Mouse (Mus musculus) neural tube, embryonic 12.5 days (tissue): ENCODE measurements around the gene Cpm. TPM values are rescaled to one million over a fixed set of nuclear protein-coding genes. Genes with fewer than 3 reads are reported as not detected.

Experiments used
- ATAC-seq: fragments of 200-750 bp; cut with Nextera tagmentation; 2 replicates; pipeline ENCODE4 v1.8.0; 2017; ENCODE audit warnings: low read depth, mild to moderate bottlenecking, moderate TSS enrichment, moderate library complexity; ENCODE audit not compliant: low FRiP score
- H3K27ac ChIP-seq: fragments of 300-500 bp; sonication (generic); 2 replicates; pipeline ENCODE4 v1.5.1; 2016
- H3K27me3 ChIP-seq: fragments of 300-500 bp; sonication (generic); replicated peaks from 2 replicates; pipeline ENCODE4 v1.6.1; 2016; ENCODE audit warnings: mild to moderate bottlenecking
- H3K36me3 ChIP-seq: fragments of 300-500 bp; sonication (generic); 2 replicates; pipeline ENCODE4 v1.6.1; 2016; ENCODE audit warnings: mild to moderate bottlenecking
- H3K4me1 ChIP-seq: fragments of 300-500 bp; sonication (generic); 2 replicates; pipeline ENCODE4 v1.6.1; 2016
- H3K4me2 ChIP-seq: fragments of 300-500 bp; sonication (generic); replicated peaks from 2 replicates; pipeline ENCODE4 v1.6.1; 2016; ENCODE audit warnings: mild to moderate bottlenecking
- H3K4me3 ChIP-seq: fragments of 300-500 bp; sonication (generic); 2 replicates; pipeline ENCODE4 v1.5.1; 2016
- H3K9ac ChIP-seq: fragments of 300-500 bp; sonication (generic); 2 replicates; pipeline ENCODE4 v1.6.1; 2016; ENCODE audit warnings: mild to moderate bottlenecking
- H3K9me3 ChIP-seq: fragments of 300-500 bp; sonication (generic); 2 replicates; pipeline ENCODE4 v1.6.1; 2016; ENCODE audit warnings: mild to moderate bottlenecking
- WGBS: fragments of 180-500 bp; shearing (Covaris S2); methylation state at CpG from one replicate; pipeline ENCODE4 v1.1.7; 2016; 5-methylcytosine and 5-hydroxymethylcytosine counted together
- polyA plus RNA-seq: library from polyadenylated mRNA; unstranded; fragments of >200 nt; fragmentation: Nextera tagmentation; extraction: Ambion mirVana; gene quantifications from 2 replicates; pipeline ENCODE4 v1.2.1, GENCODE M21; 2016

Cpm gene
- polyA plus RNA-seq, 1 experiment from 2014 or later, result 10.0 TPM

DNA sequence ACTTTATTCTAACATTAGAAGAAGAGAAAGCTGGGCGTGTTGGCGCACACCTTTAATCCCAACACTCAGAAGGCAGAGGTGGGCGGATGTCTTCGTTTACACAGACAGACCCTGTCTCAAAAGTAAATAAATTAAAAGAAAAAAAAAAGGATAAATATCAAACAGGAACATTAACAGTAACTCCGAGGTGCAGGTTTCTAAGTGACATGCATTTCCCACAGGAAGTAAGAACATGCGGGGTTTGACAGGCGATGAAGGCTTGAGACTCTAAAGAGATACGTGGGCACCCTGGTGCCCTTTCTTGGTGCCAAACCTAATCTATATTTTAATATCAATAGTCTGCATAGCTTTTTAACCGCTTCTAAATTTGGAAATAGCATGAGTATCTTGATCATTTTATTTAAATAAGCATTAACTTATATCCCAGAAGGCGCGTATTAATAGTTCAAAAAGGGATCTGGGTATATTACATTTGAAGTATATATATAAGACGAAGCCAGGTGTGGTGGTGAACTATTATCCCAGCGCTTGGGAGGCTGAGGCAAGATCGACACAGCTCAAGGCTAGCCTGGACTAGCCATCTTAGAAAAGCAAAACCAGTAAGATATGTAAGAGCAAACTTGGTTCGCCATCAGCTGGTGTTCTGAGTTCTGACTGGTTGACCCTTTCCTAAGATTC lies 56.0 kb downstream of the Cpm start:
- no peak for ATAC-seq
- H3K9ac ChIP-seq, result no peak overlapping the region
- H3K9me3 ChIP-seq, result no peaks in the 10 kb centered on the region
- H3K27me3 ChIP-seq, result no peaks in the 10 kb centered on the region
- peaks cover 20% of the 10 kb centered on the region for H3K36me3 ChIP-seq
- no peak overlapping the region for H3K4me2 ChIP-seq
- 93% methylated on average over 15 of the region's 15 CpGs for WGBS
- H3K27ac ChIP-seq, result no peak overlapping the region
- no peaks in the 10 kb centered on the region for H3K4me1 ChIP-seq
- H3K4me3 ChIP-seq, result no peak overlapping the region

DNA sequence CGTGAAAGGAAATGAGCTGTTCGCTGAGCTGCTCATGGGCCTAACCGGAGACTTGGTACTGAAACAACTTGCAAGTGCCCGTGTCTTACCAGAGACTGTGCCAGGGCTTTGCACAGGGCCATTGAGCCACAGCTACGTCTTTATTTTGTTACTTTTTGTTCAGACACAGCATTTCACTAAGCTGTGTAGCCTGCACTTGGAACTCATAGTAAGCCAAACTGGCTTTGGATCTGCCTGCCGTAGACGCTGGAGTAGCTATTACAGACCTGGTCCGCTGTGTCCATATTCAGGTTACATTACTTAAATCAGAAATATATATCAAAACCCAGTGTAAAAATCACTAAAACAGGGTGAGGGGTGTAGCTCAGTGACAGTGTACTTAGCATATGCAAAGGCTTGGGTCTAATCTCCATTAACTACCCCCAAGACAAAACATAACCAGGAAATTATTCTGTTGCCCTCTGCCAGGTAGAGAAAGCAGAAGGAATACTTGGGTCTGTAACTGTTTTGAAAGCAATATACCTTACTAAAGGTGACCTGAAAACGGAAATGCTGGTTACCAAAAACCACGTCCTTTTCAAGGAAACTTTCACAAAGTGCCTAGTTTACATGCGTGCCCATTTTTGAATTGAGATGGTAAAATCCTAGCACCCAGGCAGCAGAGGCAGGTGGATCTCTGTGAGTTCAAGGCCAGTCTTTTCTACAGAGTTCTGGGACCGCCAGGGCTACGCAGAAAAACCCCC lies 56.7 kb downstream of the Cpm start:
- 93% methylated on average over 13 of the region's 13 CpGs for WGBS
- Histone ChIP-seq H3K27me3 (no peaks in the 10 kb centered on the region), H3K4me1 (no peaks in the 10 kb centered on the region), H3K4me3 (no peak overlapping the region), H3K36me3 (peaks cover 27% of the 10 kb centered on the region), H3K27ac (no peak overlapping the region), H3K9ac (no peak overlapping the region), H3K9me3 (no peaks in the 10 kb centered on the region), H3K4me2 (no peak overlapping the region)
- no peak for ATAC-seq

DNA sequence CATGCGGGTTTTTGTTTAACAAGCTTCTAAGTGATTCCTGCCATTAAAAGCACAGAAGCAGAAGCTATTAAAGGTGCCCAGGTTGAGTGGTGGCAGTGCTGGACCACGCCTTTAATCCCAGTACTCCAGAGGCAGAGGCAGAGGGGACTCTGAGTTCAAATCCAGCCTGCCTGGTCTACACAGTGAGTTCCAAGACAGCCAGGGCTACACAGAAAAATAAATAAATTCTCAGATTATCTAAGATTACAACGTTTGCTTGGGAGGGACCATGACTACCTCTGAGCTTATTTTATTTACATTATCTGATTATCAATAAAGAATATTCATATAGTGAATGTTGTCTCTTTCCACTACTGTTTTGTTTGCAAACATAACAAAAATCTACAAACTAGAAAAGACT lies 57.7 kb downstream of the Cpm start:
- H3K9me3 ChIP-seq, result no peaks in the 10 kb centered on the region
- H3K27me3 ChIP-seq, result no peaks in the 10 kb centered on the region
- H3K4me2 ChIP-seq, result no peak overlapping the region
- peaks cover 35% of the 10 kb centered on the region for H3K36me3 ChIP-seq
- no peak overlapping the region for H3K4me3 ChIP-seq
- ATAC-seq, result no peak
- no peak overlapping the region for H3K27ac ChIP-seq
- WGBS, result 81% methylated on average over 3 of the region's 3 CpGs
- no peak overlapping the region for H3K9ac ChIP-seq
- H3K4me1 ChIP-seq, result no peaks in the 10 kb centered on the region

DNA sequence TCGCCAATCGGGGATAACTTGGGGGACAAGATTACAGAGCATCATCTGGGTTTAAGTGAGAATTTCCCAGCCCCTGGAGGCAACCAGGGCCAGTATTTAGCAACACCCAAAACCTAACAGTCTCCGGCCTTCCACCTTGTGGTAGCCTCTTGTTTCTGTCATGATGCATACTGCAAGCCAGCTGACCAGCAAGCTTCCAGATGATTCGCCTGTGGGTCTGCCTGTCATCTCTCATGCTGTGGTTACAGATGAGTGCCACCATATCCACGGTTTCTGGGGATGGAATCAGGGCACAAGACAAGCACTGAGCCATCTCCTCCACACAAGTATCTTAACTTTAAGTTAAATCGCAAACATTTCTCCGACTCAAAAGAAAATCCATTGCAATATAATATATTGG lies 58.3 kb downstream of the Cpm start:
- ATAC-seq, result no peak

DNA sequence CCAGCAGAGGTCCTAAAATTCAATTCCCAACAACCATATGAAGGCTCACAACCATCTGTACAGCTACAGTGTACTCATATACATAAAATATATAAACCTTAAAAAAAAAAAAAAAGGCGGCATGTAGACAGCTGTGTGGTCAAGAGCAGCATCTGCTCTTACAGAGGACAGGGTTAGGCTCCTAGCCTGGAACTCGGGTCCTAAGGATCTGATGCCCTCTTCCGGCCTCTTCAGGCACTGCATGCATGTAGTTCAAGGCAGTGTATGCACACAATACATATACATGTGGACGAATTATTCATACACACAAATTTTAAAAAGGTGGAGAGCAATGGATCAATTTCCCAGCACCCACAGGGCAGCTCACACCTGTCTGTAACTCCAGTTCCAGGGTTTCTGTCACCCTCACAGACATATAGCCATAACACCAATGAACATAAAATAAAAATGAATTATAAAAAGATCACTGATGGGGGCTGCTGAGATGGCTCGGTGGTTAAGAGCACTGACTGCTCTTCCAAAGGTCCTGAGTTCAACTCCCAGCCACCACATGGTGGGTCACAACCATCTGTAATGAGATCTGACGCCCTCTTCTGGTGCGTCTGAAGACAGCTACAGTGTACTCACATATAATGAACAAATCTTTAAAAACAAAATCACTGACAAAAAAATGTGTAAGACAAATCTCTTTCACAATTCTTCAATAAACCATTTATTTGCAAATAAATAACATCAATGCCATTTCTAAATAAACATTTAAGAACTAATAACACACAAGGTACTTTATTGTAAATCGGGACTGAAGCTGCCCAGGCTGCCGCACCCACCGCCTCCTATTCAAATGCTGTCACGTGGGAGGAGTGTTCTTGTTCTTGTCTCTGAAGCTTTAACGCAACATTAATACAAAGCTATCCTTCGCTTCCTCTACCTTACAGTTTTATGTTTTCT lies 59.2 kb downstream of the Cpm start:
- no peak overlapping the region for H3K4me2 ChIP-seq
- H3K36me3 ChIP-seq, result peaks cover 46% of the 10 kb centered on the region
- no peak overlapping the region for H3K27ac ChIP-seq
- 87% methylated on average over 13 of the region's 13 CpGs for WGBS
- H3K9me3 ChIP-seq, result no peaks in the 10 kb centered on the region
- ATAC-seq, result peak; percentile 37; the same call in 1 of the 2 replicates
- H3K4me3 ChIP-seq, result no peak overlapping the region
- no peaks in the 10 kb centered on the region for H3K4me1 ChIP-seq
- no peak overlapping the region for H3K9ac ChIP-seq
- H3K27me3 ChIP-seq, result no peaks in the 10 kb centered on the region

More for the DNA sequence above, 58.3 kb downstream of the Cpm start:
- no peak overlapping the region for H3K4me3 ChIP-seq
- H3K9ac ChIP-seq, result no peak overlapping the region
- no peaks in the 10 kb centered on the region for H3K9me3 ChIP-seq
- no peaks in the 10 kb centered on the region for H3K4me1 ChIP-seq
- H3K4me2 ChIP-seq, result no peak overlapping the region
- WGBS, result 89% methylated on average over 7 of the region's 7 CpGs
- H3K27me3 ChIP-seq, result no peaks in the 10 kb centered on the region
- no peak overlapping the region for H3K27ac ChIP-seq
- H3K36me3 ChIP-seq, result peaks cover 40% of the 10 kb centered on the region

DNA sequence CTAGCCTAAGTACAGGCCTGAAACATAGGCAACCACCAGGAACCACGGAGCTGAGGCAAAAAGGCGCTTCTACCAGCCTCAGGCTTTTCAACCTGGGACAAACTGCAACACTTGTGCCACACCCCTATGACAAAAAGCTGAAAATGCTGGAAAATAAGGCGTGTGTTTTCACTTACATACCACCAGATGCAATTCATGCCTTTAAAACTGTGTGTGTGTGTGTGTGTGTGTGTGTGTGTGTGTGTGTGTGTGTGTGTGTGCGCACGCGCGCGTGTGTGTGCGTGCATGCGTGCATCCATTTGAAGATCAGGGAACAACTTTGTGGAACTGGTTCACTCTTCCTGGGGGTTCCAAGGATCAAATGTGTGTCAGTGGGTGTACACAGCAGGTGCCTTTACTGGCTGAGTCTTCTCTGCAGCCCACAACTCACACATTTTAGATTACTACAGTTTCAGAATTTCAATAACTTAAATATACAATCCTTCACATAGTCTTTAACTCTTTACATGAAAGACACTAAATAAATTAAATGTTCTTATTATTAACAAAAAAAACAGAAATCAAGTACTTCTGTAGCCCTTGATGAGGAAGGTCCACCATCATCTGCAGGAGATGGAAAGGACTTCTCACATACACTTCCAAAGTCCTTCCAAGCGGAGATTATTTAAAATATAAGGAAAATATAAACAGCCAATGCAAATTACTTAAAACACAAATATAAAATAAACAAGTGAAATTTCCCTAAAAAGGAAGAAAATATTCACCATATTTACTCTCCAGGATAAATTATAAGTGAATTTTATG lies 60.2 kb downstream of the Cpm start:
- WGBS, result 93% methylated on average over 11 of the region's 11 CpGs
- no peaks in the 10 kb centered on the region for H3K27me3 ChIP-seq
- H3K4me2 ChIP-seq, result no peak overlapping the region
- no peak overlapping the region for H3K4me3 ChIP-seq
- no peak overlapping the region for H3K27ac ChIP-seq
- no peaks in the 10 kb centered on the region for H3K9me3 ChIP-seq
- H3K9ac ChIP-seq, result no peak overlapping the region
- no peaks in the 10 kb centered on the region for H3K4me1 ChIP-seq
- peaks cover 53% of the 10 kb centered on the region for H3K36me3 ChIP-seq
- no peak for ATAC-seq

DNA sequence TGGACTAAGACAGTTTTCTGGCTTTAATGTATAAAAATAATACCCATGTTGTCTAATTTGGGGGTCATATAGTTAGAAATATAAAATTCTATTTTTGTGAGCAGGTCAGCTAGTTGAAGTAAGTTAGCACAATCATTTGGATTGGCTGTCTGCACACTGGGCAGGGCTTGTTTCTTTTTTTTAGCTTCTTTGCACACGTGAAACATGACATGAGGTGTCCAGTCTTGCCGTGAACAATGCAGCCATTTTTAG lies 60.7 kb downstream of the Cpm start:
- Histone ChIP-seq H3K36me3 (peaks cover 58% of the 10 kb centered on the region), H3K27ac (no peak overlapping the region), H3K9ac (no peak overlapping the region), H3K4me3 (no peak overlapping the region), H3K9me3 (no peaks in the 10 kb centered on the region), H3K4me1 (no peaks in the 10 kb centered on the region), H3K27me3 (no peaks in the 10 kb centered on the region), H3K4me2 (no peak overlapping the region)
- ATAC-seq, result no peak
- 87% methylated on average over 2 of the region's 2 CpGs for WGBS

DNA sequence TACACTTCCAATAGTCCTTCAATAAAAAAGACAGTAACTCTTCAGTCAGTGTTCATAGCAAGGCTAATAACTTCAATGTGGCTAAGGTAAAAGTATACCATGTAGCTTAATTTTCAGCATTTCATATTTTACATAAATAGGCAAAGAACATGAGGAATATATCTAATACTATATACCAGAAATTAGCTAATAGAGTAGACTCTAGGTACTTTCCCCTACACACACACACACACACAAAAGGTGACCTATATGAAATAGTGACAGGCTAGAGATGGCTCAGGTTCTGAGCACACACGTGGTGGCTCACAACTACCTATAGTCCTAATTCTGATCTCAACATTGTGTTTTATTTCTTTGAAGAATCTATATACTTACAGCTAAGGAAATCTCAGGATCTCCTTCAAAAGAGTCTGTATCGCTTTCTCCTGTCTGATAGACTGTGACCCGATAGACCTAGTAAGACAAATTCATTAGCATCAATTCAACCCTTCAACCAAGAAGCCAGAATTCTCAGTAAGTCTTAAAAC lies 61.5 kb downstream of the Cpm start:
- Histone ChIP-seq H3K9ac (no peak overlapping the region), H3K4me3 (no peak overlapping the region), H3K4me1 (no peaks in the 10 kb centered on the region), H3K27me3 (no peaks in the 10 kb centered on the region), H3K9me3 (no peaks in the 10 kb centered on the region), H3K4me2 (no peak overlapping the region), H3K36me3 (peaks cover 66% of the 10 kb centered on the region), H3K27ac (no peak overlapping the region)
- over 99% methylated on average over 3 of the region's 3 CpGs for WGBS
- no peak for ATAC-seq

DNA sequence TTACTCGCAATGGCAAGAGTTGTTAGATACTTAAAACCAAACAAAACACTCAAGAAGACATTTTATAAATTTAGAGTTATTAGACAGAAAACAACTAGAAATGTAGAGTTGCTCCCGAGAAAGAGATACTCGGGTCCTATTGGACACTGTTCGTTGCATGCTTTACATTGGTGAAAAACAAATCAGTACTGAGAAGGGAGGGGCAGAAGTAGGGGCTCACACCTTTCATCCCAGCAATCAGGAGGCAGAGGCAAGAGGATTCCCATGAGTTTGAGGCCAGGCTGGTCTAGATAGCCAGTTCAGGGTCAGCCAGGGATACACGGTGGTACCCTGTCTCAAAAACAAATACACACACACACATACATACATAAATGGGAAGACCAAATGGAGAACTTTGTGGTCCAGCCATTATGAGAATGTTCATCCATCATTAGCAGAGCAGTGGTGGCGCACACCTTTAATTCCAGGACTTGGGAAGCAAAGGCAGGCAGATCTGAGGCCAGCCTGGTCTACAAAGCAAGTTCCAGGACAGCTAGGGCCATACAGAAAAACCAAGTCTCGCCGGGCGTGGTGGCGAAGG lies 62.2 kb downstream of the Cpm start:
- ATAC-seq, result no peak
- H3K4me2 ChIP-seq, result no peak overlapping the region
- H3K27me3 ChIP-seq, result no peaks in the 10 kb centered on the region
- H3K9me3 ChIP-seq, result no peaks in the 10 kb centered on the region
- no peaks in the 10 kb centered on the region for H3K4me1 ChIP-seq
- no peak overlapping the region for H3K9ac ChIP-seq
- H3K36me3 ChIP-seq, result peaks cover 73% of the 10 kb centered on the region
- no peak overlapping the region for H3K4me3 ChIP-seq
- no peak overlapping the region for H3K27ac ChIP-seq
- WGBS, result 95% methylated on average over 10 of the region's 10 CpGs

DNA sequence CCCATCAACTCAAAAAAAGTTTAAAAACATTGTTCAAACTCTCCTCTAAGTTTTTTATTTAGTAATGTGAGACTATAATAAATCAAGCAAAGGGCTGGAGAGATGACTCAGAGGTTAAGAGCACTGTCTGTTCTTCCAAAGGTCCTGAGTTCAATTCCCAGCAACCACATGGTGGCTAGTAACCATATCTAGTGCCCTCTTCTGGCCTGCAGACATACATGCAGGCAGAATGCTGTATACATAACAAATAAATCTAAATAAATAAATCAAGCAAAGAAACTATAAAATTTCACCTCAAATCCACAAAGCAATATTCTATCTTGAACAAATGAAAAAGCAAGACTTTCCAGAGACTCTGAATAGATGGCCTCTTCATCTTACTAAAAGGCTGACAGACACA lies 62.9 kb downstream of the Cpm start:
- no peak for ATAC-seq
- no peaks in the 10 kb centered on the region for H3K9me3 ChIP-seq

DNA sequence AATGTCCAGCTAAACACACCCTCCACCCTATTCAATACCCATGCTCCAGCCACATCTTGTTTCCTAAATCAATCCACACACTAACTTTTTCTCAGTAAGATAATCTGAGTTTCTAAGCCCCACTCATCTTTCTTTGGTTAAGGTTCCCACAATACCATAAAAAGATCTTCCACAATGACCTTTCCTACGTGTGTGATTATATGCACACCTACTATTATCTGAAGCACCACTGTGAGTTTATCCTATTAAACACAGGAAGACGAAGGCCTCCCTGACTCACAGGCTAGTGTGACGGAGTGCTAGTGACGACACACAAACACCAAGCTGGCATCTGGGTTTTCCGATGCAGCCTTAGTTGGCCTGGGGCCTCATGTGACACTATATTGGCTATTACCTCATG lies 63.7 kb downstream of the Cpm start:
- no peaks in the 10 kb centered on the region for H3K4me1 ChIP-seq
- H3K9me3 ChIP-seq, result no peaks in the 10 kb centered on the region
- no peak overlapping the region for H3K4me2 ChIP-seq
- H3K27ac ChIP-seq, result no peak overlapping the region
- WGBS, result 96% methylated on average over 5 of the region's 5 CpGs
- no peaks in the 10 kb centered on the region for H3K27me3 ChIP-seq
- ATAC-seq, result no peak
- H3K9ac ChIP-seq, result no peak overlapping the region
- H3K4me3 ChIP-seq, result no peak overlapping the region
- peaks cover 87% of the 10 kb centered on the region for H3K36me3 ChIP-seq

More for the DNA sequence above, 62.9 kb downstream of the Cpm start:
- H3K27ac ChIP-seq, result no peak overlapping the region
- peaks cover 80% of the 10 kb centered on the region for H3K36me3 ChIP-seq
- H3K9ac ChIP-seq, result no peak overlapping the region
- H3K27me3 ChIP-seq, result no peaks in the 10 kb centered on the region
- no peak overlapping the region for H3K4me2 ChIP-seq
- H3K4me3 ChIP-seq, result no peak overlapping the region
- H3K4me1 ChIP-seq, result no peaks in the 10 kb centered on the region
